Mouse (Mus musculus) MN1 (cell line): ENCODE results near the gene Hyal2.

Experiments
- DNase-seq: peaks from one replicate; pipeline ENCODE4 v3.0.0-alpha.2; 2016; ENCODE audit warnings: low spot score

The Hyal2 gene

GRCm38 (mm10) chr9:107547026-107547425, 20.7 kb upstream of the Hyal2 start, which contains the start of gene Zmynd10:
Gene Zmynd10 (plus strand): TSS chr9:107547298.
- peak; percentile 93 for DNase-seq

GRCm38 (mm10) chr9:107547957-107548356, 19.8 kb upstream of the Hyal2 start:
- DNase-seq, result no peak

GRCm38 (mm10) chr9:107548820-107549219, 18.9 kb upstream of the Hyal2 start:
- DNase-seq, result no peak

- no peak for DNase-seq
Observed at GRCm38 (mm10) chr9:107549297-107550074, 18.3 kb upstream of the Hyal2 start.

- DNase-seq, result no peak
Observed at GRCm38 (mm10) chr9:107550491-107551116, 17.1 kb upstream of the Hyal2 start.

- DNase-seq, result peak; percentile 40
Observed at GRCm38 (mm10) chr9:107551117-107551889, 16.4 kb upstream of the Hyal2 start, which contains the start of gene Rassf1. Gene Rassf1 (plus strand): TSS chr9:107551555.

- DNase-seq, result no peak
Observed at GRCm38 (mm10) chr9:107551890-107552355, 15.8 kb upstream of the Hyal2 start.

- no peak for DNase-seq
Observed at GRCm38 (mm10) chr9:107552690-107553393, 14.9 kb upstream of the Hyal2 start.

GRCm38 (mm10) chr9:107553541-107554318, 14.0 kb upstream of the Hyal2 start:
- peak; percentile 37 for DNase-seq

GRCm38 (mm10) chr9:107554319-107554825, 13.4 kb upstream of the Hyal2 start:
- DNase-seq, result peak; percentile 98

- DNase-seq, result peak; percentile 64
Observed at GRCm38 (mm10) chr9:107555031-107555457, 12.7 kb upstream of the Hyal2 start.

GRCm38 (mm10) chr9:107555701-107556100, 12.0 kb upstream of the Hyal2 start:
- no peak for DNase-seq

- DNase-seq, result no peak
Observed at GRCm38 (mm10) chr9:107556346-107556745, 11.4 kb upstream of the Hyal2 start.

- DNase-seq, result peak; percentile 96
Observed at GRCm38 (mm10) chr9:107563029-107563581, 4.6 kb upstream of the Hyal2 start, which contains the start of gene Tusc2. Gene Tusc2 (plus strand): TSS chr9:107563255.

- DNase-seq, result peak; percentile 34
Observed at GRCm38 (mm10) chr9:107565556-107565955, 2.2 kb upstream of the Hyal2 start.

- DNase-seq, result peak; percentile 78
Observed at GRCm38 (mm10) chr9:107566041-107566709, 1.6 kb upstream of the Hyal2 start.

- no peak for DNase-seq
Observed at GRCm38 (mm10) chr9:107566855-107567254, 890 bp upstream of the Hyal2 start.

GRCm38 (mm10) chr9:107568331-107569261, 851 bp downstream of the Hyal2 start:
- peak; percentile 90 for DNase-seq

- DNase-seq, result peak; percentile 46
Observed at GRCm38 (mm10) chr9:107569270-107569669, 1.5 kb downstream of the Hyal2 start.
